Mouse (Mus musculus): Measurements from ENCODE around the gene Slc7a5.

The Slc7a5 gene

GRCm38 (mm10) chr8:121907587-121908248 is at the start of gene Slc7a5:
TSS of gene Slc7a5 (minus strand) at chr8:121907694.
- peak; percentile 98 for DNase-seq (ENCODE audit: low read depth, low spot score)

GRCm38 (mm10) chr8:121955825-121956500 is 48.5 kb upstream of the Slc7a5 start:
- no peak for DNase-seq (ENCODE audit: low read depth, low spot score)

GRCm38 (mm10) chr8:121954981-121955555 is 47.6 kb upstream of the Slc7a5 start:
- DNase-seq (ENCODE audit: low read depth, low spot score), result no peak

GRCm38 (mm10) chr8:121953821-121954545 is 46.5 kb upstream of the Slc7a5 start:
- no peak for DNase-seq (ENCODE audit: low read depth, low spot score)

DNA sequence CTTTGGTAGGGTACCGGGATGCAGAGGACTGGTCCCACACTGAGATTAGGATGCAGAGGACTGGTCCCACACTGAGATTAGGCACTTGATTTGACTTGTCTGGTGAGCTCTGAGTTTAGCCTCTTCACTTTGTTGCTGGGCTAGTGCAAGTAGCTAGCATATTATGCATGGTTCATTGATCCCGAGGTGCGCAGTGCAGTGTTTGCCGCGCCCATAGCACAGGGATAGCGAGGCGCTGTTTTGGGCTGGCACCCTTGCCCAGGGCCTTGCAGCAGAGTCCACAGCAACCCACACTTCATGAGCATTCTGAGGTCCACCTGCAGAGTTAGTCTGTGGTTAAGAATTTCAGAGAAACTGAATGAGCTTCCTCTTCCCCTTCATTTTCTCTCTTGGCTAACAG is 45.3 kb upstream of the Slc7a5 start:
- DNase-seq (ENCODE audit: low read depth, low spot score), result no peak

- DNase-seq (ENCODE audit: low read depth, low spot score), result no peak
These were observed 44.6 kb upstream of the Slc7a5 start for GRCm38 (mm10) chr8:121952122-121952521.

DNA sequence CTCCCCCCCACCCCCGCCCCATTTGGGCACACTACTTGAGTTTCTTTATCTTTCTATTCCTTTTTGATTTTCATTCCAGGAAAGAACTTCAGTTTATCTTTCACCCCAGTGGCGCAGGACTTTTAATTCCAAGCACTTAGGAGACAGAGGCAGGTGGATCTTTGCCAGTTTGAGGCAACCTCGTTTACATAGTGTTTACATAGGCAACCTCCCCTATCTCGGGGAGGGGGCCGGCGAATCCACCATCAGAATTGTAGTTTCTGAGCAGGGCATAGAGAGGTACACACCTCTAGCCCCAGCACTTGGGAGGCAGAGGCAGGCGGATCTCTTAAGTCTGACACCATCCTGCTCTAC is 44.1 kb upstream of the Slc7a5 start:
- no peak for DNase-seq (ENCODE audit: low read depth, low spot score)

- peak; percentile 82 for DNase-seq (ENCODE audit: low read depth, low spot score)
These were observed 43.5 kb upstream of the Slc7a5 start for GRCm38 (mm10) chr8:121950749-121951655.

DNA sequence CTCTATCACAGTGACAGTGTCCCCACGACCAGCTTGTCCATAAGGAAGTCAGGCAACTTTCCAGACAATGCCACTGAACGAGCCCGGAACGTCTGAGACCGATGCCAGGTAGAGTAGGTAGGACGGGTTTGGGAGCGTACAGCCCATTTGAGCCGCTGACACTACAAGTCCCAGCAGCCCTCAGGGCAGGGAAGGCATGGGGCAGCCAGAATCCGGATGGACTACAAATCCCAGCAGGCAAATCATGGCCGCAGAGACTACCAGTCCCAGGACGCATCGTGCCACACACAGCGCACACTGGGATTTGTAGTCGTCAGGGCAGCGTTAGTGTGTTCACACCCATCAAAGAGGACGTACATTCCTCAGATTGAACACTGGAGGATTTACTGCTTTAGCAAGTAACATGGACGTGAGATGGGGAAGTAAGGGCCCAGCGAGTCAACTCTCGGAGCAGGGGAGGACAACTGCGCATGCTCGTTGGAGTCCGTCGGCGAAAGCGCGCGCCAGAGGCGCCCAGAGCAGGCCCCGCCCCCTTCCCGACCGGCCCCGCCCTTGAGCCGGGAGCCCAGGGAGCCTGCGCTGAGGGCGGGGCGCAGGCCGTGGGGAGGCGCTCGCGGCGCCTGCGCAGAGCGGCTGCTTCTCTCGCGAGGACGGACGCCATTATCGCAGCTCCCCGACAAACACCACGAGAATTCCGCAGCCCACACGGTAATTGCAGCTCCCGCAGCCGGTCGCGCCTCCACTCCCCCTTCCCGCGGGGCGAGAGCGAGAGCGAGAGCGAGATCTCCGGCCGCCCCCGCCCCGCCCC is 42.7 kb upstream of the Slc7a5 start:
- peak; percentile 99 for DNase-seq (ENCODE audit: low read depth, low spot score)

DNA sequence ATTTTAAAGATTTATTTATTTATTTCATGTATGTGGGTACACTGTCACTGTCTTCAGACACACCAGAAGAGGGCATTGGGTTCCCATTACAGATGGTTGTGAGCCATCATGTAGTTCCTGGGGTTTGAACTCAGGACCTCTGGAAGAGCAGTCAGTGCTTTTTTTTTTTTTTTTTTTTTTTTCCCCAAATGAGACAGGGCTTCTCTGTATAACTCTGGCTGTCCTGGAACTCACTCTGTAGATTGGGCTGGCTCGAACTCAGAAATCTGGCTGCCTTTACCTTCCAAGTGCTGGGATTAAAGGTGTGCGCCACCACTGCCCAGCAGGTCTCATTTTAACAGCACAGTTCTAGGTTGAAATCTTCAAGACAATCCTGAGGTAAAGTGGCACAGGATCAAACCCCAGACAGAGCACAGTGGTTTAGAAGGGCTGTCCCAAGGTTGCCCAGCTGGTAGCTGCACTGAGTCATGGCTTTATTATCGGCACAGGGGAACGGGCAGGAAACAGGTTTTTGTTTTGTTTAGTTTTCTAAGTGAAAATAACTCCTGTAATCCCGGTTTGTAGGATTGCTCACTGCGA is 41.8 kb upstream of the Slc7a5 start, which contains the start of gene Banp:
Banp (plus strand) TSS at position 529 of the 579 bp plus-strand sequence.
- DNase-seq (ENCODE audit: low read depth, low spot score), result no peak

GRCm38 (mm10) chr8:121948321-121949145 is 41.0 kb upstream of the Slc7a5 start:
- peak; percentile 43 for DNase-seq (ENCODE audit: low read depth, low spot score)

- peak; percentile 96 for DNase-seq (ENCODE audit: low read depth, low spot score)
These were observed 40.3 kb upstream of the Slc7a5 start for GRCm38 (mm10) chr8:121947753-121948141.

DNA sequence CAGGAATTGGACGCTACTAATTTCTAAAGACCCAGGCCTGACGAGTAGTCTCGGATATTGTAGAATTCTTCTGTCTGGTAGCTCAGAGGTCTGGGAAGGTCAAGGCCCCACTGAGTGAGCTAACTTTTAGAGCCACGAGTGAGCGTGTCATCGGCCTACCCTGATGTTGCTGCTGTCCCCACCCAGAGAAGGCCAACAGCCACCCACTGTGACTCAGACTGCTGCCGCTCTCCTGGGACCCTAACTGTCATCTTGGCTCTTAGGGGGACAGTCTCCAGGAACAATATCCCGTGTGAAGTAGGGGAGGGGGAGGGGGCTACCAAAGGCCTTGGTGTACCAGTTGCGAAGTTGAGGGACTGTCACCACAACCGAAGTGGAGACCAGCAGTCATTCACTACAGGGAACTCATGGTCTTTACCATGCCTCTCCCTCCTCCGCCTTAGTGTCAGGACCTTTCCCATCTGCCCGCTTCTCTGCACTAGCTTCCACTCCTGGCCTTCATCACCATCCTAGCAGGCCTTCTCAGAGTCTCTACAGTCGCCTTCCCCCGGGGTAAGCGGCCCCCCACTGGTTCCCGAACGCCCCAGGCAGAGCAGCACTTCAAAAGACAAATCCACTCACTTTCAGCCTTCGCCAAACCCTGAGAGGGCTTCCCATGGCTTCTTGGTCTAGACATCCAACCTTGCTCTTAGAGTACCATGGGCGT is 39.7 kb upstream of the Slc7a5 start:
- DNase-seq (ENCODE audit: low read depth, low spot score), result no peak

DNA sequence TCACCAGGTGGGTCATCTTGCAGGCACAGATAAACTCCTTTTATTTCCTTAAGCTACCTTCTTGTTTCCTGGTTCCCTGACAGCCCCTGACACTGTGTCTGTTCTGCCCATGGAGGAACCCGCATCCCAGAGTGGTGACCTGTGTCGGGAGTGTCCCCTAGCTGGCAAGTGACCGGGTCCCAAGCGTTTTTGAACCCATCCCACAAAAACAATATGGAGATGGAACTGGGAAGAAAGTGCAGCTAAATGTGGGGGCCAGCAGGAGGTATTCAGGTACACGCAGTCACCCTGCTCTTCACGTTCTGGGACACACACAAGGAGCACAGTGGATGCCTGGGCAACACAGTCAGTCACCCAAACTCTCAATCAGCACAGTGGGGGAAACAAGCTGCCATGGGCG is 38.9 kb upstream of the Slc7a5 start:
- no peak for DNase-seq (ENCODE audit: low read depth, low spot score)

DNA sequence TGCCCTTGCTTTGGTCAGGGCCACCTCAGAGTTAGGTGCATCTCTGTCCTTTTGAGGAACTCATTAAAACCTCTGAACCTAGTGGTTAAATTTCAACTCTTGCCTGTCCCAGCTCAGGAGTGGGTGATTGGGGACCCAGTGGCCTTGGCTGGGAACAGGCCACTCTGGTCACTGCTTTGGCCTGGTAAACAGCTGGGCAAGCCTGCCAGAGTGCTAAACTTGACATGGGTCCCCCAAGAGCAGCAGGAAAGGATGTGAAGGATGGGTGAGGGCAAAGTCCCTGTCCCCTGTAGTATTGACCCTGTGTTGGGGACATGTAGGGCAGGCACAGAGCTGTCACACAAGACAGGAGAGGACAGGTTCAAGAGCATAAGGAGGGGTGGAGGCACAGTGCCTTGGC is 37.3 kb upstream of the Slc7a5 start, which contains the start of gene Car5a:
Car5a (minus strand) TSS at position 74 of the 400 bp plus-strand sequence.
- DNase-seq (ENCODE audit: low read depth, low spot score), result no peak

- DNase-seq (ENCODE audit: low read depth, low spot score), result no peak
These were observed 36.2 kb upstream of the Slc7a5 start for GRCm38 (mm10) chr8:121943716-121944115.

GRCm38 (mm10) chr8:121943057-121943540 is 35.6 kb upstream of the Slc7a5 start:
- no peak for DNase-seq (ENCODE audit: low read depth, low spot score)

GRCm38 (mm10) chr8:121938732-121939131 is 31.2 kb upstream of the Slc7a5 start:
- no peak for DNase-seq (ENCODE audit: low read depth, low spot score)

Data from ZHBTc4 (cell line).